Mouse (Mus musculus): ENCODE data around the gene Snrpd2. TPM values are rescaled to one million over a fixed set of nuclear protein-coding genes. Genes with fewer than 3 reads are reported as not detected.

Gene Snrpd2
- polyA plus RNA-seq, 1 experiment from 2014 or later, result 69.6 TPM

GRCm38 (mm10) chr7:19129396-19129795, 20.1 kb upstream of the Snrpd2 start:
- H3K27me3 ChIP-seq (replicated peaks; ENCODE audit: control insufficient read depth, insufficient read depth, low read length), result no peaks in the 10 kb centered on the region
- 96% methylated on average over 5 of the region's 5 CpGs for WGBS
- H3K36me3 ChIP-seq (ENCODE audit: control insufficient read depth, insufficient read depth), result no peaks in the 10 kb centered on the region
- H3K4me1 ChIP-seq (replicated peaks; ENCODE audit: control insufficient read depth, insufficient read depth, low read length), result 0 out of 2 replicates have a peak, but pooled peaks cover 3% of the 10 kb centered on the region
- no peak overlapping the region for H3K4me2 ChIP-seq (replicated peaks; ENCODE audit: low read depth)
- no peaks in the 10 kb centered on the region for H3K9me3 ChIP-seq (ENCODE audit: control insufficient read depth)
- no peak overlapping the region; the same call in 1 of the 2 replicates for H3K27ac ChIP-seq (ENCODE audit: low read depth, low read length)
- H3K9ac ChIP-seq (ENCODE audit: low read depth, low read length), result no peak overlapping the region
- no peak overlapping the region for H3K4me3 ChIP-seq (ENCODE audit: low read depth, low read length)
- ATAC-seq, result no peak
- TF ChIP-seq CTCF (IDR thresholded peaks at IDR 0.05; ENCODE audit: low read depth), result no peak

GRCm38 (mm10) chr7:19130657-19131056, 18.9 kb upstream of the Snrpd2 start:
- 27% methylated on average over 4 of the region's 4 CpGs for WGBS
- no peaks in the 10 kb centered on the region for H3K27me3 ChIP-seq (replicated peaks; ENCODE audit: control insufficient read depth, insufficient read depth, low read length)
- H3K9me3 ChIP-seq (ENCODE audit: control insufficient read depth), result no peaks in the 10 kb centered on the region
- H3K9ac ChIP-seq (ENCODE audit: low read depth, low read length), result 0 out of 2 replicates have a peak overlapping the region, but pooled peaks have one; percentile 22
- peaks cover 6% of the 10 kb centered on the region for H3K36me3 ChIP-seq (ENCODE audit: control insufficient read depth, insufficient read depth)
- peak overlapping the region; percentile 68 for H3K4me2 ChIP-seq (replicated peaks; ENCODE audit: low read depth)
- no peaks in the 10 kb centered on the region for H3K4me1 ChIP-seq (replicated peaks; ENCODE audit: control insufficient read depth, insufficient read depth, low read length)
- peak; percentile 49 for TF ChIP-seq CTCF (IDR thresholded peaks at IDR 0.05; ENCODE audit: low read depth)
- H3K4me3 ChIP-seq (ENCODE audit: low read depth, low read length), result peak overlapping the region; percentile 37
- 0 out of 2 replicates have a peak overlapping the region, but pooled peaks have one; percentile 60 for H3K27ac ChIP-seq (ENCODE audit: low read depth, low read length)
- no peak for ATAC-seq

- WGBS, result under 1% methylated on average over 39 of the region's 39 CpGs
- peak; percentile 99 for ATAC-seq
Observed at GRCm38 (mm10) chr7:19131324-19131848, 18.1 kb upstream of the Snrpd2 start.

GRCm38 (mm10) chr7:19136168-19136567, 13.4 kb upstream of the Snrpd2 start:
- Histone ChIP-seq H3K9me3 (ENCODE audit: control insufficient read depth) (no peaks in the 10 kb centered on the region), H3K9ac (ENCODE audit: low read depth, low read length) (no peak overlapping the region), H3K27ac (ENCODE audit: low read depth, low read length) (0 out of 2 replicates have a peak overlapping the region, but pooled peaks have one; percentile 21), H3K4me1 (replicated peaks; ENCODE audit: control insufficient read depth, insufficient read depth, low read length) (no peaks in the 10 kb centered on the region), H3K36me3 (ENCODE audit: control insufficient read depth, insufficient read depth) (peaks cover 47% of the 10 kb centered on the region), H3K4me3 (ENCODE audit: low read depth, low read length) (no peak overlapping the region), H3K27me3 (replicated peaks; ENCODE audit: control insufficient read depth, insufficient read depth, low read length) (no peaks in the 10 kb centered on the region), H3K4me2 (replicated peaks; ENCODE audit: low read depth) (no peak overlapping the region)
- TF ChIP-seq CTCF (IDR thresholded peaks at IDR 0.05; ENCODE audit: low read depth), result no peak
- ATAC-seq, result no peak
- 96% methylated on average over 13 of the region's 13 CpGs for WGBS

More at GRCm38 (mm10) chr7:19131324-19131848, 18.1 kb upstream of the Snrpd2 start:
- peak; percentile 94 for TF ChIP-seq CTCF (IDR thresholded peaks at IDR 0.05; ENCODE audit: low read depth)
- peak overlapping the region; percentile 35; the same call in 1 of the 2 replicates for H3K9ac ChIP-seq (ENCODE audit: low read depth, low read length)
- H3K4me1 ChIP-seq (replicated peaks; ENCODE audit: control insufficient read depth, insufficient read depth, low read length), result no peaks in the 10 kb centered on the region
- peak overlapping the region; percentile 68 for H3K4me2 ChIP-seq (replicated peaks; ENCODE audit: low read depth)
- H3K4me3 ChIP-seq (ENCODE audit: low read depth, low read length), result peak overlapping the region; percentile 37
- H3K36me3 ChIP-seq (ENCODE audit: control insufficient read depth, insufficient read depth), result peaks cover 13% of the 10 kb centered on the region
- peak overlapping the region; percentile 60; the same call in 1 of the 2 replicates for H3K27ac ChIP-seq (ENCODE audit: low read depth, low read length)
- no peaks in the 10 kb centered on the region for H3K27me3 ChIP-seq (replicated peaks; ENCODE audit: control insufficient read depth, insufficient read depth, low read length)
- no peaks in the 10 kb centered on the region for H3K9me3 ChIP-seq (ENCODE audit: control insufficient read depth)

GRCm38 (mm10) chr7:19136673-19137334, 12.7 kb upstream of the Snrpd2 start:
- Histone ChIP-seq H3K4me2 (replicated peaks; ENCODE audit: low read depth) (no peak overlapping the region), H3K9me3 (ENCODE audit: control insufficient read depth) (no peaks in the 10 kb centered on the region), H3K4me1 (replicated peaks; ENCODE audit: control insufficient read depth, insufficient read depth, low read length) (no peaks in the 10 kb centered on the region), H3K36me3 (ENCODE audit: control insufficient read depth, insufficient read depth) (peaks cover 47% of the 10 kb centered on the region), H3K9ac (ENCODE audit: low read depth, low read length) (no peak overlapping the region), H3K4me3 (ENCODE audit: low read depth, low read length) (no peak overlapping the region), H3K27me3 (replicated peaks; ENCODE audit: control insufficient read depth, insufficient read depth, low read length) (no peaks in the 10 kb centered on the region), H3K27ac (ENCODE audit: low read depth, low read length) (no peak overlapping the region)
- WGBS, result 94% methylated on average over 38 of the region's 38 CpGs
- no peak for TF ChIP-seq CTCF (IDR thresholded peaks at IDR 0.05; ENCODE audit: low read depth)
- no peak for ATAC-seq

GRCm38 (mm10) chr7:19137380-19137779, 12.1 kb upstream of the Snrpd2 start:
- H3K9ac ChIP-seq (ENCODE audit: low read depth, low read length), result no peak overlapping the region
- peaks cover 47% of the 10 kb centered on the region for H3K36me3 ChIP-seq (ENCODE audit: control insufficient read depth, insufficient read depth)
- no peaks in the 10 kb centered on the region for H3K4me1 ChIP-seq (replicated peaks; ENCODE audit: control insufficient read depth, insufficient read depth, low read length)
- 52% methylated on average over 5 of the region's 5 CpGs for WGBS
- H3K4me3 ChIP-seq (ENCODE audit: low read depth, low read length), result no peak overlapping the region
- TF ChIP-seq CTCF (IDR thresholded peaks at IDR 0.05; ENCODE audit: low read depth), result peak; percentile 63
- no peak for ATAC-seq
- H3K9me3 ChIP-seq (ENCODE audit: control insufficient read depth), result no peaks in the 10 kb centered on the region
- H3K27ac ChIP-seq (ENCODE audit: low read depth, low read length), result no peak overlapping the region
- H3K4me2 ChIP-seq (replicated peaks; ENCODE audit: low read depth), result no peak overlapping the region
- no peaks in the 10 kb centered on the region for H3K27me3 ChIP-seq (replicated peaks; ENCODE audit: control insufficient read depth, insufficient read depth, low read length)

All from intestine, postnatal 0 days (tissue).